29 mouse cellular contexts compared by ENCODE assay signal in the genomic region with DNA sequence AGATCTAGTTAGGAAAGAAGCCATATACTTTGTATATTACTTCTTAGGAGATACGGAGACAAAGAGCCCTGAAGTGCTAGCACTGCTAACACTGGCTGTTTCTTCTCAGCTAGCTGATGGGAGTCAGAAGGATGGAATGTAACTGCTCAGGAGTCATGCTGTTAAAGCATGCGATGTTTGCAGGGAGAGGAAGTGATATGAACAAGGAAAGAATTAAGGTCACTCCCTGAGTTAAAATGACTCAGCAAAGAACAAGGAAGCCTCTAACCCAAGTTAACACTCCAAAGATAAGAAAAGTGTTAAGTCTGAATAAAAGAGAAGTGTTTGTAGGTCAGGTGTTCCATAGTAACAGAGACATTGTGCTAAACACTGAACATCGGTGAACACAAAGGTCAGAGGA.
DNase-seq lines count a peak whose midpoint lies in the region; ATAC-seq and TF ChIP-seq lines count a peak whose summit lies in the region.
"Had no signal": no experiment of that assay in that cellular context is flagged by ENCODE, and none has a peak within 500 bp of the region (broad histone marks: within the 10 kb centered on the region; RNA-seq: fewer than 3 reads in every experiment).

No protein-coding gene starts in this region.

- H3K9ac ChIP-seq in lung, postnatal 0 days (replicated peaks; ENCODE audit: low read depth): no peak overlapping the region
- H3K9ac ChIP-seq in MEL (ENCODE audit: control insufficient read depth, low read depth, low read length, poor library complexity, severe bottlenecking): no peak overlapping the region
- H3K9ac ChIP-seq in stomach, embryonic 16.5 days (ENCODE audit: low read length): no peak overlapping the region
- H3K9ac ChIP-seq in forebrain, embryonic 16.5 days (replicated peaks; ENCODE audit: low read depth, low read length): no peak overlapping the region
- H3K9ac ChIP-seq: liver, embryonic 14.5 days; lung, embryonic 14.5 days; midbrain, embryonic 12.5 days; neural tube, embryonic 13.5 days had no signal

- no peaks in the 10 kb centered on the region for H3K36me3 ChIP-seq in lung, postnatal 0 days (ENCODE audit: insufficient read depth, low read length)
- H3K36me3 ChIP-seq in MEL (ENCODE audit: control insufficient read depth in 1 of 2, insufficient read depth in 2 of 2, low read length in 2 of 2): no peaks in the 10 kb centered on the region
- no peaks in the 10 kb centered on the region for H3K36me3 ChIP-seq in stomach, embryonic 16.5 days (ENCODE audit: control insufficient read depth, insufficient read depth, low read length)
- no peaks in the 10 kb centered on the region for H3K36me3 ChIP-seq in forebrain, embryonic 16.5 days (ENCODE audit: control insufficient read depth, insufficient read depth)
- H3K36me3 ChIP-seq: G1E; hindbrain, embryonic 10.5 days; midbrain, embryonic 12.5 days; neural tube, embryonic 13.5 days had no signal

- no peaks in the 10 kb centered on the region for H3K27me3 ChIP-seq in lung, postnatal 0 days (replicated peaks; ENCODE audit: insufficient read depth, low read length)
- H3K27me3 ChIP-seq in MEL (ENCODE audit: control insufficient read depth in 1 of 2, insufficient read depth in 2 of 2, low read length in 2 of 2): no peaks in the 10 kb centered on the region
- H3K27me3 ChIP-seq in stomach, embryonic 16.5 days (ENCODE audit: control insufficient read depth, insufficient read depth, low read length): no peaks in the 10 kb centered on the region
- H3K27me3 ChIP-seq in forebrain, embryonic 16.5 days (replicated peaks; ENCODE audit: control insufficient read depth, insufficient read depth, low read length): no peaks in the 10 kb centered on the region
- H3K27me3 ChIP-seq: midbrain, embryonic 12.5 days; neural tube, embryonic 13.5 days had no signal

- no peak overlapping the region for H3K27ac ChIP-seq in lung, postnatal 0 days (ENCODE audit: low read length)
- no peak overlapping the region for H3K27ac ChIP-seq in MEL (ENCODE audit: control insufficient read depth, low read depth, low read length)
- no peak overlapping the region for H3K27ac ChIP-seq in stomach, embryonic 16.5 days (ENCODE audit: low read length)
- no peak overlapping the region for H3K27ac ChIP-seq in forebrain, embryonic 16.5 days (ENCODE audit: low read length)
- H3K27ac ChIP-seq: hindbrain, embryonic 10.5 days; liver, embryonic 14.5 days; midbrain, embryonic 12.5 days; neural tube, embryonic 13.5 days had no signal

- 27% methylated on average over 3 of the region's 3 CpGs for WGBS in lung, postnatal 0 days
- WGBS in lung, adult 2 months: 50% methylated on average over 3 of the region's 3 CpGs
- WGBS in stomach, embryonic 16.5 days: 38% methylated on average over 3 of the region's 3 CpGs
- 72% methylated on average over 3 of the region's 3 CpGs for WGBS in forebrain, embryonic 16.5 days

- peak; percentile 43; the same call in 1 of the 2 replicates for TF ChIP-seq EP300 in lung, postnatal 0 days (IDR thresholded peaks at IDR 0.05)
- no peak for TF ChIP-seq EP300 in MEL (IDR thresholded peaks at IDR 0.05; ENCODE audit: low read depth in 1 of 2, low read length in 2 of 2)

- no peak overlapping the region for H3K4me3 ChIP-seq in lung, postnatal 0 days (ENCODE audit: low read depth, low read length)
- H3K4me3 ChIP-seq in lung, adult 2 months (replicated peaks; ENCODE audit: extremely low read depth, low read depth, low read length): no peak overlapping the region
- H3K4me3 ChIP-seq in MEL (ENCODE audit: control insufficient read depth in 1 of 2, insufficient read depth in 1 of 2, low read depth in 2 of 2, low read length in 2 of 2): no peak overlapping the region
- no peak overlapping the region for H3K4me3 ChIP-seq in stomach, embryonic 16.5 days (replicated peaks; ENCODE audit: low read length)
- no peak overlapping the region for H3K4me3 ChIP-seq in forebrain, embryonic 16.5 days (replicated peaks; ENCODE audit: low read length)
- H3K4me3 ChIP-seq: hindbrain, embryonic 10.5 days; megakaryocyte, embryonic 14.5 days; midbrain, embryonic 12.5 days; neural tube, embryonic 13.5 days had no signal

- TF ChIP-seq RAD21 in MEL (IDR thresholded peaks at IDR 0.05; ENCODE audit: low read depth, low read length): no peak

- DNase-seq in lung, postnatal 0 days (ENCODE audit: low spot score): peak; percentile 31
- DNase-seq in lung, adult 2 months: no peak
- peak; percentile 1 for DNase-seq in MEL (ENCODE audit: low read depth, low spot score)
- peak; percentile 51 for DNase-seq in ZHBTc4 (ENCODE audit: low read depth, low spot score)
- DNase-seq in spleen, adult 18-20 months: no peak
- no peak for DNase-seq in left cerebral cortex, adult 8-10 months (ENCODE audit: low spot score in 2 of 2)
- DNase-seq: adrenal gland, postnatal 25 days; B cell, adult 2 months; cerebellum, adult 18-20 months; cerebellum, postnatal 10 days; gastrocnemius, postnatal 14 days; heart, postnatal 14 days; kidney, postnatal 14 days; layer of hippocampus, adult 9-11 months; liver; lung, embryonic 14.5 days; lung, postnatal 4 days; right cerebral cortex, postnatal 25 days; thymus, postnatal 4 days had no signal

- no peak for TF ChIP-seq CTCF in lung, postnatal 0 days (IDR thresholded peaks at IDR 0.05)
- no peak for TF ChIP-seq CTCF in lung, adult 2 months (IDR thresholded peaks at IDR 0.05; ENCODE audit: insufficient read depth, low read length)
- TF ChIP-seq CTCF in MEL (IDR thresholded peaks at IDR 0.05 in 2 of 3, conservative IDR thresholded peaks at IDR 0.05 in 1 of 3; ENCODE audit: control insufficient read depth in 1 of 3, insufficient read depth in 1 of 3, low read depth in 2 of 3, low read length in 3 of 3, poor library complexity in 1 of 3, severe bottlenecking in 1 of 3): no peak

- TF ChIP-seq POLR2A in lung, adult 2 months (IDR thresholded peaks at IDR 0.05; ENCODE audit: borderline replicate concordance, extremely low read depth, low read depth, low read length): no peak
- TF ChIP-seq POLR2A in MEL (IDR thresholded peaks at IDR 0.05; ENCODE audit: control insufficient read depth in 1 of 2, insufficient read depth in 1 of 2, low read depth in 1 of 2, low read length in 2 of 2, poor library complexity in 1 of 2): no peak

- ATAC-seq in lung, postnatal 0 days: peak; percentile 25; the same call in 1 of the 2 replicates
- ATAC-seq in stomach, embryonic 16.5 days (ENCODE audit: insufficient read depth, low FRiP score): peak; percentile 44; the same call in 1 of the 2 replicates
- no peak for ATAC-seq in forebrain, embryonic 16.5 days
- ATAC-seq: forebrain, embryonic 14.5 days; hindbrain, embryonic 16.5 days had no signal

- H3K9me3 ChIP-seq in lung, postnatal 0 days (ENCODE audit: low read length): no peaks in the 10 kb centered on the region
- no peaks in the 10 kb centered on the region for H3K9me3 ChIP-seq in MEL (replicated peaks; ENCODE audit: insufficient read depth, low read length)
- no peaks in the 10 kb centered on the region for H3K9me3 ChIP-seq in stomach, embryonic 16.5 days (replicated peaks; ENCODE audit: control insufficient read depth, low read length)
- no peaks in the 10 kb centered on the region for H3K9me3 ChIP-seq in forebrain, embryonic 16.5 days (ENCODE audit: control insufficient read depth, low read length)
- H3K9me3 ChIP-seq: hindbrain, embryonic 10.5 days; megakaryocyte, embryonic 14.5 days; midbrain, embryonic 12.5 days; neural tube, embryonic 13.5 days had no signal

- no peaks in the 10 kb centered on the region for H3K4me1 ChIP-seq in lung, postnatal 0 days (ENCODE audit: insufficient read depth, low read depth, low read length)
- H3K4me1 ChIP-seq in lung, adult 2 months (ENCODE audit: control insufficient read depth, insufficient read depth, low read length): no peaks in the 10 kb centered on the region
- H3K4me1 ChIP-seq in MEL (ENCODE audit: control insufficient read depth in 1 of 2, insufficient read depth in 2 of 2, low read length in 2 of 2): no peaks in the 10 kb centered on the region
- H3K4me1 ChIP-seq in stomach, embryonic 16.5 days (ENCODE audit: control insufficient read depth, insufficient read depth, low read length): no peaks in the 10 kb centered on the region
- no peaks in the 10 kb centered on the region for H3K4me1 ChIP-seq in forebrain, embryonic 16.5 days (replicated peaks; ENCODE audit: control insufficient read depth, insufficient read depth, low read length)
- H3K4me1 ChIP-seq: hindbrain, embryonic 10.5 days; megakaryocyte, embryonic 14.5 days; midbrain, embryonic 12.5 days; neural tube, embryonic 13.5 days had no signal

- no peaks in the 10 kb centered on the region for H3K79me2 ChIP-seq in MEL (ENCODE audit: control insufficient read depth, insufficient read depth, low read length, poor library complexity)

- no peak overlapping the region for H3K4me2 ChIP-seq in lung, postnatal 0 days (replicated peaks; ENCODE audit: low read depth, low read length)
- no peak overlapping the region for H3K4me2 ChIP-seq in stomach, embryonic 16.5 days (ENCODE audit: low read depth, low read length)
- no peak overlapping the region for H3K4me2 ChIP-seq in forebrain, embryonic 16.5 days (ENCODE audit: low read length)
- H3K4me2 ChIP-seq: lung, embryonic 14.5 days; midbrain, embryonic 12.5 days; neural tube, embryonic 13.5 days had no signal

TF ChIP-seq in MEL, 35 proteins besides CTCF, POLR2A, EP300 and RAD21 (continues in another document):
- no peak for TF ChIP-seq TCF12 (IDR thresholded peaks at IDR 0.05; ENCODE audit: low read depth, low read length)
- TF ChIP-seq POLR2AphosphoS2 (IDR thresholded peaks at IDR 0.05; ENCODE audit: low read length): no peak
- TF ChIP-seq MAFK (IDR thresholded peaks at IDR 0.05; ENCODE audit: borderline replicate concordance, low read depth, low read length): no peak
- no peak for TF ChIP-seq MYB (IDR thresholded peaks at IDR 0.05; ENCODE audit: low read depth, low read length)
- no peak for TF ChIP-seq CHD2 (IDR thresholded peaks at IDR 0.05; ENCODE audit: low read length)
- TF ChIP-seq SIN3A (IDR thresholded peaks at IDR 0.05; ENCODE audit: low read length): no peak
- no peak for TF ChIP-seq ZC3H11A (IDR thresholded peaks at IDR 0.05; ENCODE audit: low read depth, low read length)
- TF ChIP-seq GABPA (IDR thresholded peaks at IDR 0.05; ENCODE audit: low read depth, low read length): no peak
- no peak for TF ChIP-seq TAL1 (IDR thresholded peaks at IDR 0.05; ENCODE audit: low read length)
- no peak for TF ChIP-seq MAZ (IDR thresholded peaks at IDR 0.05; ENCODE audit: low read depth, low read length)
- no peak for TF ChIP-seq POLR2AphosphoS5 (IDR thresholded peaks at IDR 0.05; ENCODE audit: borderline replicate concordance, low read depth, low read length)
- no peak for TF ChIP-seq ZKSCAN1 (IDR thresholded peaks at IDR 0.05; ENCODE audit: low read depth, low read length)
- TF ChIP-seq GATA1 (IDR thresholded peaks at IDR 0.05; ENCODE audit: low read depth, low read length): no peak
- no peak for TF ChIP-seq ZNF384 (IDR thresholded peaks at IDR 0.05; ENCODE audit: low read depth, low read length)
- TF ChIP-seq SMC3 (IDR thresholded peaks at IDR 0.05; ENCODE audit: low read depth, low read length): no peak
- TF ChIP-seq RCOR1 (IDR thresholded peaks at IDR 0.05; ENCODE audit: low read depth, low read length): no peak
- TF ChIP-seq MXI1 (IDR thresholded peaks at IDR 0.05; ENCODE audit: low read depth, low read length): no peak

Comparison
In these comparisons a context has a peak if more than half of its experiments do, and no peak if none do; other contexts are left out.
1. DNase-seq: peak in lung, postnatal 0 days (single experiment), MEL (single experiment) and ZHBTc4 (single experiment); none in lung, adult 2 months (single experiment), spleen, adult 18-20 months (0 of 2) and left cerebral cortex, adult 8-10 months (0 of 2).